Comparison of ENCODE assay signal across 9 mouse cellular contexts in the genomic region with DNA sequence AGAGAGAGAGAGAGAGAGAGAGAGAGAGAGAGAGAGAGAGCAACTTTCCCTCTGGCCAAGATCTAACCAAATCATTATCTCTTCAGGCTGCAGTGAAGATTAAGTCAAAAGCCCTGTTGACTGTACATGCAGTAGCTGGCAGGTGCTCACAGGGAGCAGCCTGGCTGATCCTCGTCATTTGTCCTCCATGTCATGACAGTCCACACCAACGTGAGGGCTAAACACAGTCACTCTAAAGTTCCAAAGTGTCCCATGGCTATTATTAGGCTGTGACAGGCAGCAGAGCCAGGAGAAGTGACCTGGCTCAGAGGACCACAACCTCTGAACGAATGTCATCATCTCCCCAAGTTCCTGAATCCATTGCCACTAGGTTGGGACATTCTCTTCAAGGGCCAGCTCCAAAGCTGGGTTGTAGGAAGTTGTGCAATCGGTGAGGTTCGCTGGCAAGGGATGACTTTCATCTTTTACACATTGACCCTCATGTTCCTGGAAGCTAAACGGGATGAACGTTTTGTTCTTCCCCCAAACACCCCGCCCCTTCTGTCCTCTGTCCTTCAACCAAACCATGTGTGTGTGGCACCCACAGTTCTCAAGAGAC.
DNase-seq lines count a peak whose midpoint lies in the region; ATAC-seq and TF ChIP-seq lines count a peak whose summit lies in the region.
"Had no signal": no experiment of that assay in that cellular context is flagged by ENCODE, and none has a peak within 500 bp of the region (broad histone marks: within the 10 kb centered on the region; RNA-seq: fewer than 3 reads in every experiment).

No protein-coding gene starts in this region.

- no peak overlapping the region for H3K4me3 ChIP-seq in lung, adult 2 months (replicated peaks; ENCODE audit: extremely low read depth, low read depth, low read length)
- no peak overlapping the region for H3K4me3 ChIP-seq in heart, embryonic 11.5 days (ENCODE audit: low read depth, low read length)
- H3K4me3 ChIP-seq in liver, embryonic 15.5 days (replicated peaks), result no peak overlapping the region
- no peak overlapping the region for H3K4me3 ChIP-seq in hindbrain, embryonic 14.5 days (replicated peaks; ENCODE audit: low read length)
- H3K4me3 ChIP-seq: limb, embryonic 13.5 days had no signal

- H3K4me2 ChIP-seq in heart, embryonic 11.5 days, result no peak overlapping the region
- H3K4me2 ChIP-seq in liver, embryonic 15.5 days, result no peak overlapping the region
- no peak overlapping the region for H3K4me2 ChIP-seq in hindbrain, embryonic 14.5 days (replicated peaks)
- H3K4me2 ChIP-seq: limb, embryonic 13.5 days had no signal

- peak overlapping the region; percentile 35; the same call in 1 of the 2 replicates for H3K27ac ChIP-seq in heart, embryonic 11.5 days (ENCODE audit: low read depth, low read length)
- peak overlapping the region; percentile 74 for H3K27ac ChIP-seq in liver, embryonic 15.5 days (replicated peaks)
- no peak overlapping the region for H3K27ac ChIP-seq in hindbrain, embryonic 14.5 days

- no peak for ATAC-seq in heart, embryonic 11.5 days (replicated peaks; ENCODE audit: insufficient number of reproducible peaks, low FRiP score, low TSS enrichment)
- peak; percentile 50 for ATAC-seq in liver, embryonic 15.5 days (ENCODE audit: insufficient read depth)
- ATAC-seq in hindbrain, embryonic 14.5 days (ENCODE audit: low FRiP score), result no peak

- no peaks in the 10 kb centered on the region for H3K27me3 ChIP-seq in heart, embryonic 11.5 days (ENCODE audit: control insufficient read depth, insufficient read depth, low read length)
- no peaks in the 10 kb centered on the region; the same call in 1 of the 2 replicates for H3K27me3 ChIP-seq in liver, embryonic 15.5 days
- no peaks in the 10 kb centered on the region for H3K27me3 ChIP-seq in hindbrain, embryonic 14.5 days (ENCODE audit: control insufficient read depth, insufficient read depth, low read length)

- no peak for TF ChIP-seq CTCF in lung, adult 2 months (IDR thresholded peaks at IDR 0.05; ENCODE audit: insufficient read depth, low read length)

- DNase-seq in lung, adult 18-20 months, result peak; percentile 88 to 93
- no peak for DNase-seq in lung, adult 2 months
- DNase-seq in testis, postnatal 14 days (ENCODE audit: low spot score), result peak; percentile 54
- no peak for DNase-seq in left cerebral cortex, postnatal 4 days
- DNase-seq in thymus, postnatal 36 days, result no peak
- DNase-seq in hindbrain, embryonic 14.5 days (ENCODE audit: low spot score), result no peak

- H3K4me1 ChIP-seq in lung, adult 2 months (ENCODE audit: control insufficient read depth, insufficient read depth, low read length), result peaks cover 28% of the 10 kb centered on the region
- H3K4me1 ChIP-seq in heart, embryonic 11.5 days (ENCODE audit: control insufficient read depth, insufficient read depth, low read length), result peaks cover 22% of the 10 kb centered on the region
- H3K4me1 ChIP-seq in liver, embryonic 15.5 days (replicated peaks), result peaks cover 51% of the 10 kb centered on the region
- no peaks in the 10 kb centered on the region for H3K4me1 ChIP-seq in hindbrain, embryonic 14.5 days (replicated peaks; ENCODE audit: control insufficient read depth, insufficient read depth, low read length)

- no peaks in the 10 kb centered on the region for H3K36me3 ChIP-seq in heart, embryonic 11.5 days (ENCODE audit: control insufficient read depth, insufficient read depth, low read length)
- no peaks in the 10 kb centered on the region for H3K36me3 ChIP-seq in liver, embryonic 15.5 days (replicated peaks)
- H3K36me3 ChIP-seq in hindbrain, embryonic 14.5 days (replicated peaks; ENCODE audit: control insufficient read depth, insufficient read depth), result no peaks in the 10 kb centered on the region
- H3K36me3 ChIP-seq: limb, embryonic 13.5 days had no signal

- 37% methylated on average over 8 of the region's 8 CpGs for WGBS in lung, adult 2 months
- 62% methylated on average over 8 of the region's 8 CpGs for WGBS in heart, embryonic 11.5 days (ENCODE audit: insufficient replicate concordance)
- 17% methylated on average over 8 of the region's 8 CpGs for WGBS in liver, embryonic 15.5 days (ENCODE audit: insufficient replicate concordance)
- 82% methylated on average over 8 of the region's 8 CpGs for WGBS in hindbrain, embryonic 14.5 days

- TF ChIP-seq POLR2A in lung, adult 2 months (IDR thresholded peaks at IDR 0.05; ENCODE audit: borderline replicate concordance, extremely low read depth, low read depth, low read length), result no peak

- peak overlapping the region; percentile 10; the same call in 1 of the 2 replicates for H3K9ac ChIP-seq in heart, embryonic 11.5 days (ENCODE audit: low read depth, low read length)
- H3K9ac ChIP-seq in liver, embryonic 15.5 days, result no peak overlapping the region
- no peak overlapping the region for H3K9ac ChIP-seq in hindbrain, embryonic 14.5 days
- H3K9ac ChIP-seq: limb, embryonic 13.5 days had no signal

- H3K9me3 ChIP-seq in heart, embryonic 11.5 days (replicated peaks; ENCODE audit: control insufficient read depth, low read length), result no peaks in the 10 kb centered on the region
- no peaks in the 10 kb centered on the region for H3K9me3 ChIP-seq in liver, embryonic 15.5 days (replicated peaks)
- no peaks in the 10 kb centered on the region for H3K9me3 ChIP-seq in hindbrain, embryonic 14.5 days (ENCODE audit: control insufficient read depth, low read length)
- H3K9me3 ChIP-seq: limb, embryonic 13.5 days had no signal

- intact Hi-C loops in left cerebral cortex, postnatal 4 days (cut with DNase I), result no loop called here

Comparison
In these comparisons a context has a peak if more than half of its experiments do, and no peak if none do; other contexts are left out.
1. DNase-seq: peak in lung, adult 18-20 months (2 of 2) and testis, postnatal 14 days (single experiment); none in lung, adult 2 months (single experiment), left cerebral cortex, postnatal 4 days (single experiment), thymus, postnatal 36 days (0 of 2) and hindbrain, embryonic 14.5 days (single experiment).